Mouse (Mus musculus) olfactory bulb, adult 2 months (tissue): ENCODE data around the gene Apon. TPM values are rescaled to one million over a fixed set of nuclear protein-coding genes. Genes with fewer than 3 reads are reported as not detected.

Source experiments
- H3K27ac ChIP-seq: fragments of 200-500 bp; 2 replicates; pipeline ENCODE4 v1.5.1; 2012; ENCODE audit warnings: low read depth, low read length; ENCODE audit not compliant: insufficient read depth
- H3K4me1 ChIP-seq: fragments of 200-500 bp; 2 replicates; pipeline ENCODE4 v1.6.1; 2012; ENCODE audit warnings: low read length; ENCODE audit not compliant: control insufficient read depth, insufficient read depth
- H3K4me3 ChIP-seq: fragments of 200-500 bp; 2 replicates; pipeline ENCODE4 v1.5.1; 2012; ENCODE audit warnings: mild to moderate bottlenecking, low read depth, low read length, moderate library complexity; ENCODE audit not compliant: insufficient read depth
- CTCF ChIP-seq: fragments of 200-500 bp; IDR thresholded peaks from 2 replicates; pipeline ENCODE4 v1.5.1; 2012; ENCODE audit warnings: low read depth, mild to moderate bottlenecking, low read length, moderate library complexity; ENCODE audit not compliant: insufficient read depth
- POLR2A ChIP-seq: fragments of 200-500 bp; IDR thresholded peaks from 2 replicates; pipeline ENCODE4 v1.6.1; 2012; ENCODE audit warnings: mild to moderate bottlenecking, low read depth, low read length, moderate library complexity; ENCODE audit not compliant: insufficient read depth
- WGBS: fragments of 180-500 bp; shearing (Covaris S2); methylation state at CpG from one replicate; pipeline ENCODE4 v1.1.7; 2018; 5-methylcytosine and 5-hydroxymethylcytosine counted together
- polyA plus RNA-seq: library from polyadenylated mRNA; stranded (reverse); fragments of >200 nt; gene quantifications from 2 replicates; pipeline ENCODE4 v1.2.4, GENCODE M21; 2012; ENCODE audit warnings: low replicate concordance; ENCODE audit not compliant: missing spikeins, insufficient read depth, insufficient read length

Gene Apon
- polyA plus RNA-seq, 1 experiment = not detected

DNA sequence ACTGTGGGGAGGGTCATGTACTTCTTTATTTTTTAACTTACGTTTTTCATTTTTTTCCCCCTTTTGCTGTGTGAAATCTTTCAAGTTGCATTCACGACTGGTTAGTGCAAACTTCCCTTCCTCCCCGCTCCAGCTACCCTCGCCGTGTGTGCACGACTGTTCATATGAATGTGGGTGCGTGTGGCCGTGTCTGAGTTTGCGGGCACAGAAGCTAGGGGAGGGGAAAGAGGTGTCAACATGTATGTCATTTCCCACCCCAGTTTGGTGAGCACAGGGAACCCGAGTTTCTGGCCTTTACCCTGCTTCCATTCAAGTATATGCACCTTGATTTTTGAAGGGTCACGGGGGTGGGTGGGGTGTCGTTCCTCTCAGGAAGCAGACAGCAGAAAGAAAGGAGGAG lies 23.3 kb upstream of the Apon start:
- no peak overlapping the region for H3K27ac ChIP-seq
- H3K4me1 ChIP-seq = no peaks in the 10 kb centered on the region; the same call in 1 of the 2 replicates
- no peak overlapping the region for H3K4me3 ChIP-seq
- 85% methylated on average over 12 of the region's 12 CpGs for WGBS
- TF ChIP-seq CTCF = no peak
- no peak for TF ChIP-seq POLR2A

DNA sequence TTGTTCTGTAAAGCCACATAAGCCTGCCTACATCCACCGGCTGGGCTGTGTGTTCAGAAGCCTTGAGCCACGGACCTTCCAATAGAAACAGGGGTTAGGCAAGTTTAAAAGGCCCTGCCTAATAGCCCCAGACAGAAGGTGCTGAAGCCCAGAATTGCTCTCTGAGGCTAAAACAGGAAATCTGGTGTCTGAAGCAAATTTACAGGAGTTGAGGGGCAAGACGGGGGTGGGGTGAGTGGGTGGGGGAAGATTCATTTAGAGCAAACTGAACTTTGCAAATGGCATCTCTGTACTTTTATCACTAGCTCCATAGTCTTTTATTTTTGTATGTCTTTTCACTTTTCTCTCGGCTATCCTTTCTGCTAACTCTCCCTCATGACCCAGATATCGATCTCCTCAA lies 22.8 kb upstream of the Apon start:
- 3% methylated on average over 5 of the region's 5 CpGs for WGBS
- TF ChIP-seq CTCF = no peak
- TF ChIP-seq POLR2A = no peak
- H3K4me1 ChIP-seq = no peaks in the 10 kb centered on the region; the same call in 1 of the 2 replicates
- H3K27ac ChIP-seq = no peak overlapping the region
- H3K4me3 ChIP-seq = no peak overlapping the region

DNA sequence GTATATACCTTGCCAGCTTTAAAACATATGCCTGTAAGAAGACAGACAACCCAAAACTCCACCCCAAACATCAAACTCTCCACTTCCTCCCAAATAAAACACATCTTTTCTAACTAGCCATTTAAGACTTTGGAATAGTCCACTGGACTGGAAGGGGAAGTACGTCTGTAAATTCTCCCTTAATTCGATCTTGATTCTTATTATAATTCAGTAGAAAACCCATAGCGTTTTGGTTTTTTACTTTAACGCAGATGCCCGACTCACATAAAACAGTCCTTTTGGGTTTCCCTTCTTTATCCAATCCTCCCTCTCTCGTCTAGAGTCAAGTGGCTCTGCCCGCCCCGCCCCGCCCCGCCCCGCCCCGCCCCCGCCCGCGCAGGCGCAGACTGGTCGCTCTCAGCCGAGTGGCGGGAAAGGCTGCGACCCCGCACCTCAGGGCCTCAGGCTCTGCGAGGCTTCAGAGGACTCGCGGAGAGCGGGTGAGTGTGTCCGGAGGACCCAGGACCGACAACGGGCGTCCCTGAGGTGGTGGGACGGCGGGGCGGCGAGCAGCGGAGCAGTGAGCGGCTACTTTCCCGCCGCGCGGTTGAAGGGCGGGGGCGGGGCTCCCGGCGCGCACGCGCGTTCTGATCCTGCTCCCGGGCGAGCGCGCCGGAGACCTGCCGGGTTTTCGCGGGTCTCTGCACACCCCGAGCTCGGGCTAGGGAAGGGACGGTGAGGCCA lies 22.0 kb upstream of the Apon start, which contains the start of gene Timeless:
Gene Timeless (plus strand): TSS at position 369 of the 723 bp plus-strand sequence.
- peak within 1 kb of the TSS; percentile 99 for H3K4me3 ChIP-seq
- WGBS = under 1% methylated on average over 57 of the region's 58 CpGs
- H3K27ac ChIP-seq = peak within 1 kb of the TSS; percentile 97
- no peaks in the 10 kb centered on the region; the same call in 1 of the 2 replicates for H3K4me1 ChIP-seq
- TF ChIP-seq POLR2A (peak; percentile 93), CTCF (no peak)

DNA sequence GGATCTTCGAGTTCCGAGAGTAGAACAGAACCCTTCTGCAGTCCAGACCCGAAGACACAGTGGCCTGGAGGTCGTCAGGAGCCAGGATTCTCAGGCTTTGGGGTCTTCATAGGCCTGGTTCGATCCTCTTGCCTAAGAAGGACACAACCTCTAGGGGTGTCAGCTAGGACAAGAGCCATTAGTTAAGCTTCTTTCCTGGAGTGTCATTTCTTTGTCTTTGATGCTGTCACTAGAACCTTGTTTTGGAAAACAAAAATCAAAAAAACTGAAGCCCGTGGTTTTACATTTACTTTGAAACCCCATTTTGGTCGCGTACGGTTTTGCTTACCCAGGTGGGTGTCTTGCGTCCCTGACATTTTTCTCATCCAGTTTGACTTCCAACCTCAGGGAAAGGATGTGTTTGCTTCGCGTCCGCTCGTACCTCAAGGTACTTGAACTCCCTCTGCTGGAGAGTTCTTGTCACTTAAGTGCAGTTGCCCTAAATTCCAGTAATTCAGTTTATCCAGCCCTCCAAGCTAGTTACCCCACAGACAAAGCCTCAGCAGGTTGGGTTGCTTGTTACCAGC lies 21.4 kb upstream of the Apon start:
- peak; percentile 15; the same call in 1 of the 2 replicates for TF ChIP-seq CTCF
- TF ChIP-seq POLR2A = no peak
- WGBS = under 1% methylated on average over 14 of the region's 14 CpGs
- H3K4me3 ChIP-seq = peak overlapping the region; percentile 99
- peak overlapping the region; percentile 97 for H3K27ac ChIP-seq
- no peaks in the 10 kb centered on the region; the same call in 1 of the 2 replicates for H3K4me1 ChIP-seq

DNA sequence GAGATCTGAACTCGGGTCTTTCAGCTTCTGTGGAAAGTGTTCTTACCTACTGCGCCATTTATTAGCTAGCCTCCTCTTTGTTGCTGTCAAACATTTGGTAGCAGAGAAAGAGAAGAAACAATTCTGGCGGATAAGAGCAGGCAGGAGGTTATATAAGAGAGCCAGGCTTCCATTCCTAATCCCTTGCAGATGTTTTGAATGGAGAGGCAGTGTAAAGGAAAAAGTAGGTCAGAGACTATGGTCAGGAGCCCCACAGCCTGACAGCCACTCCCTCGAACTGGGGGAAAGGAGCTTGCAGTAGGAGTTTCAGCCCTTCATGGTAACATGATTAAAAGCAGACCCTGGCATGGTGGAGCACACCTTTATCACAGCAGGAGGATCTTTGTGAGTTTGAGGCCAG lies 17.6 kb upstream of the Apon start:
- Histone ChIP-seq H3K4me1 (peaks cover 8% of the 10 kb centered on the region; the same call in 1 of the 2 replicates), H3K4me3 (no peak overlapping the region), H3K27ac (no peak overlapping the region)
- TF ChIP-seq CTCF = no peak
- TF ChIP-seq POLR2A = no peak
- 33% methylated on average over 4 of the region's 4 CpGs for WGBS

DNA sequence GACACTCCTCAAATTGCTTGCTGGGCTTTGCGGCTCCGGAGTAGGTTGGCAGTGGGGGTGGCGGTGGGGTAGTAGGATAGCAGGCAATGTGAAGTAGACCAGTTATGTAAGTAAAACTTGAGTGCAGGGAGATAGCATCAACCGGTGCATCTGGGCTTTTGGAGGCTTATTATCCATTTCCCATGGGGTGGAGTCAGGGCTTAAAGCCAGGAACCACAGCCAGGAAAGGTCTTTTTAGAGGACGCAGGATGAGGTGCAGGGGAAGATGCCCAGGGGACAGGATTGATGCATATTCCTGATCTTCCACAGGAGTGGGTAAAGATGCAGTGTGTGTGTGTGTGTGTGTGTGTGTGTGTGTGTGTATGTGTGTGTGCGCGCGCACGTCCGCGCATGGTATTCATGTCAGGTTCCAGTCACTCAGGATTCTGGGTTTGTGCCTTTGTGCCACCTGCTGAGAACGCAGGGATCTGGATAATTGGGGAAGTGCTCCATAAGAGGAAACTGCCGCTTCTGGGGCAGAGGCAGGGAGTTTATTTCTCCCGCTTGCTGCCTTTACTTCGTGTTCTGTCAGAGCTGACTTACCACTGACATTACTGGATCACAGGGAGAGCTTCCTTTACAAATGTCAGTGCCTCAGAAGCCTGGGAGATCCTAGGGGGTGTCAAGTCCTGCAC lies 16.0 kb upstream of the Apon start:
- no peak overlapping the region for H3K27ac ChIP-seq
- 27% methylated on average over 15 of the region's 15 CpGs for WGBS
- TF ChIP-seq POLR2A (no peak), CTCF (no peak)
- no peak overlapping the region for H3K4me3 ChIP-seq
- peaks cover 8% of the 10 kb centered on the region; the same call in 1 of the 2 replicates for H3K4me1 ChIP-seq

DNA sequence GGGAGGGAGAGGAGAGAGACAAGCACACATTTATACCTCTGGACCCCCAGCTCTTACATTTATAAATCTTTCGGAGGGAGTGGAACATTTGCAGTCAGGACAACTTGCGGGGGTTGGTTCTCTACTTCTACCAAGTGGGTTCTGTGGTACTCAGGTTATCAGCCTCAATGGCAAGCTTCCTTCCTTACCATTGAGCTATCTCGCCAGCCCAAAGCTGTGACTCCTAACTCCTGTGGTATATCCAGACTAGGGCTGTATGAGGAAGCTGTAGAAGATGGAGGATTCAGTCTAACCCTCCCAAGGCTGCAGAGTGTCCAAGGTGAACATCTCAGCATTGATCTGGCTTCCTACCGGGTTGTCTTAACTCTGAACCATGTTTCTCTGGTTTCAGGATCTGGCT lies 14.8 kb upstream of the Apon start:
- H3K4me3 ChIP-seq = no peak overlapping the region
- 99% methylated on average over 4 of the region's 4 CpGs for WGBS
- peaks cover 8% of the 10 kb centered on the region; the same call in 1 of the 2 replicates for H3K4me1 ChIP-seq
- H3K27ac ChIP-seq = no peak overlapping the region
- TF ChIP-seq POLR2A = no peak
- no peak for TF ChIP-seq CTCF

DNA sequence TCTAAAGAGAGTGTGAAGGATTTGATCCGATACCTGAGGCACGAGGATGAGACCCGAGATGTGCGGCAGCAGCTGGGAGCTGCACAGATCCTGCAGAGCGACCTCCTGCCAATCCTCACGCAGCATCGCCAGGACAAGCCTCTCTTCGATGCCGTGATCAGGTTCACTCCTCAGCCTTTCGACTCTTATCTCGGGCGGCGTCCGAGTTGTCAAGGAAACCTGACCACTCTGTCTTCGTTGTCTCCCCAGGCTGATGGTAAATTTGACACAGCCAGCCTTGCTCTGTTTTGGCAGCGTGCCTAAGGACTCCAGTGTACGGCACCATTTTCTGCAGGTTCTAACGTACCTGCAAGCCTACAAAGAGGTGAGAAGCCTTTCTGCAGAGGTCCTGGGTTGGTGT lies 13.8 kb upstream of the Apon start:
- H3K4me1 ChIP-seq = peaks cover 8% of the 10 kb centered on the region; the same call in 1 of the 2 replicates
- TF ChIP-seq CTCF = no peak
- TF ChIP-seq POLR2A = no peak
- 93% methylated on average over 18 of the region's 18 CpGs for WGBS

DNA sequence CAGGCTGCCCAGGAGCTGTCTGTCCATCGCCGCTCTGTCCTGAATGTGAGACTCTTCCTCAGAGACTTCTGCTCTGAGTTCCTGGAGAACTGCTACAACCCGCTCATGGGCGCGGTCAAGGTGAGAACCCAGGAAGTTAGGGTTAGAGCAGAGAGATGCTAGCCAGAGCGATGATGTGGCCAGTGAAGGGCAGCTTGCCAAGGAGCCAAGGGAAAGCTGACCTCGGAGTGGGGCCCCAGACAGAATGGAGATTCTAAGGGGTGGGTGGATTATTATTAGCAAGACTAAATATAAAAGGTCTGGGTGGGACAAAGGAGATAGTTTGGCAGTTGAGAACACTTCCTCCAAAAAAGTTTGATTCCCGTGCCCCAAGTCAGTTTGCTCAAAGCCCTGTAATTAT lies 10.6 kb upstream of the Apon start:
- WGBS = 87% methylated on average over 8 of the region's 8 CpGs
- H3K27ac ChIP-seq = no peak overlapping the region
- H3K4me1 ChIP-seq = peaks cover 10% of the 10 kb centered on the region
- TF ChIP-seq CTCF (no peak), POLR2A (no peak)
- no peak overlapping the region for H3K4me3 ChIP-seq

More for the DNA sequence above, 13.8 kb upstream of the Apon start:
- Histone ChIP-seq H3K4me3 (no peak overlapping the region), H3K27ac (no peak overlapping the region)
